ENCODE assay signal across 9 mouse cellular contexts in the genomic region with DNA sequence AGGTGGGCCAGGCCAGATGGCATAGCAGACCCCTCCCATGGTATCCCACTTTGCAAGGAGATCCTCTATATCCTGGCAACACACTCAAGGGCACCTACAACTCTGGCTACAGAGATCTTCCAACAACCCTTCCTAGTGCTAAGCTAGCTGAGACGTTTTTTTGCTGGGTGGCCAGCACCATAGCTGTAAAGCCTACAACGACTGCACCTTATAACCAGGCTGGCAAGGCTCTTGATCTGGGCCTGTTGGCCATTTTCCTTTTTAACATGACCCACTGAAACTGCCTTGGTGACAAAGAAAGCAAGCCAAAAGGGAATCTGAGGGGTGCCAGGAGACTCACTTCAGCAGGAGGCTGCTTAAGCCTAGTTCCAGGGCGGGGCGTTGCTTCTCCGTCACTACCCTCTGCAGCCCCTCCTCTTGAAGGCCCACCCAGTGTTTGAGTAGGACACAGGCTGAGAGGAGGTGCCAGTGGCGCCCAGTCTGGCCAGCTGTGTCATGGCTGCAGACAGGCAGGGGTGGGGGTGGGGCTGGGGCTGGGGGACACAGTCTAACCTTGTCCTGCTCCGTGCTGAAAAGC. TPM values are rescaled to one million over a fixed set of nuclear protein-coding genes. Genes with fewer than 3 reads are reported as not detected.
DNase-seq lines count a peak whose midpoint lies in the region; ATAC-seq and TF ChIP-seq lines count a peak whose summit lies in the region.
"Had no signal": no experiment of that assay in that cellular context is flagged by ENCODE, and none has a peak within 500 bp of the region (broad histone marks: within the 10 kb centered on the region; RNA-seq: fewer than 3 reads in every experiment).

No protein-coding gene starts in this region.

- H3K4me3 ChIP-seq in embryonic facial prominence, embryonic 13.5 days = no peak overlapping the region
- H3K4me3 ChIP-seq in heart, postnatal 0 days (ENCODE audit: low read depth, low read length) = no peak overlapping the region
- H3K4me3 ChIP-seq in liver, embryonic 13.5 days (replicated peaks) = no peak overlapping the region

- 37% methylated on average over 7 of the region's 7 CpGs for WGBS in embryonic facial prominence, embryonic 13.5 days
- WGBS in heart, postnatal 0 days = 28% methylated on average over 7 of the region's 7 CpGs
- WGBS in liver, embryonic 13.5 days (ENCODE audit: insufficient replicate concordance) = 39% methylated on average over 7 of the region's 7 CpGs

- H3K4me1 ChIP-seq in embryonic facial prominence, embryonic 13.5 days = peaks cover 50% of the 10 kb centered on the region
- peaks cover 92% of the 10 kb centered on the region for H3K4me1 ChIP-seq in heart, postnatal 0 days (ENCODE audit: control insufficient read depth, insufficient read depth)
- peaks cover 89% of the 10 kb centered on the region for H3K4me1 ChIP-seq in liver, embryonic 13.5 days (replicated peaks)

- H3K9ac ChIP-seq in embryonic facial prominence, embryonic 13.5 days = 0 out of 2 replicates have a peak overlapping the region, but pooled peaks have one; percentile 16
- peak overlapping the region; percentile 18; the same call in 1 of the 2 replicates for H3K9ac ChIP-seq in heart, postnatal 0 days (replicated peaks; ENCODE audit: low read depth, low read length)
- H3K9ac ChIP-seq in liver, embryonic 13.5 days = no peak overlapping the region

- H3K27ac ChIP-seq in embryonic facial prominence, embryonic 13.5 days = peak overlapping the region; percentile 5
- H3K27ac ChIP-seq in heart, postnatal 0 days (ENCODE audit: low read depth) = peak overlapping the region; percentile 96
- H3K27ac ChIP-seq in liver, embryonic 13.5 days = peak overlapping the region; percentile 1; the same call in 1 of the 2 replicates

- no peak for TF ChIP-seq EP300 in heart, postnatal 0 days (IDR thresholded peaks at IDR 0.05; ENCODE audit: low read depth)

- H3K27me3 ChIP-seq in embryonic facial prominence, embryonic 13.5 days = no peaks in the 10 kb centered on the region
- no peaks in the 10 kb centered on the region for H3K27me3 ChIP-seq in heart, postnatal 0 days (ENCODE audit: control insufficient read depth, insufficient read depth, low read length)
- no peaks in the 10 kb centered on the region for H3K27me3 ChIP-seq in liver, embryonic 13.5 days

- H3K36me3 ChIP-seq in embryonic facial prominence, embryonic 13.5 days = no peaks in the 10 kb centered on the region
- no peaks in the 10 kb centered on the region for H3K36me3 ChIP-seq in heart, postnatal 0 days (replicated peaks; ENCODE audit: control insufficient read depth, insufficient read depth, low read length)
- no peaks in the 10 kb centered on the region for H3K36me3 ChIP-seq in liver, embryonic 13.5 days

- no peaks in the 10 kb centered on the region for H3K9me3 ChIP-seq in embryonic facial prominence, embryonic 13.5 days
- H3K9me3 ChIP-seq in heart, postnatal 0 days (replicated peaks; ENCODE audit: control insufficient read depth, low read length) = no peaks in the 10 kb centered on the region
- H3K9me3 ChIP-seq in liver, embryonic 13.5 days (replicated peaks) = no peaks in the 10 kb centered on the region

- no peak for TF ChIP-seq CTCF in heart, postnatal 0 days (IDR thresholded peaks at IDR 0.05; ENCODE audit: low read depth)

- ATAC-seq in embryonic facial prominence, embryonic 13.5 days (ENCODE audit: insufficient number of reproducible peaks, insufficient read depth, low FRiP score, low TSS enrichment, low read depth) = no peak
- peak; percentile 45 for ATAC-seq in heart, postnatal 0 days (ENCODE audit: insufficient read depth, low read depth)
- ATAC-seq in liver, embryonic 13.5 days (ENCODE audit: low read depth) = 0 out of 2 replicates have a peak, but pooled peaks have one; percentile 9
- 0 out of 2 replicates have a peak, but pooled peaks have one; percentile 29 for ATAC-seq in monocyte, adult 5-6 weeks (replicated peaks; ENCODE audit: insufficient number of reproducible peaks, low FRiP score, low TSS enrichment, poor library complexity, severe bottlenecking)

- H3K4me2 ChIP-seq in embryonic facial prominence, embryonic 13.5 days = no peak overlapping the region
- H3K4me2 ChIP-seq in heart, postnatal 0 days (ENCODE audit: low read depth, low read length) = peak overlapping the region; percentile 34
- H3K4me2 ChIP-seq in liver, embryonic 13.5 days = no peak overlapping the region

- DNase-seq in gastrocnemius, adult 18-20 months (ENCODE audit: low spot score) = peak; percentile 58
- no peak for DNase-seq in gastrocnemius, postnatal 4 days (ENCODE audit: low spot score in 2 of 2)
- DNase-seq in heart, postnatal 0 days (ENCODE audit: low spot score) = peak; percentile 63
- no peak for DNase-seq in liver, embryonic 13.5 days
- DNase-seq in left cerebral cortex, adult 18-20 months (ENCODE audit: low spot score in 2 of 2) = no peak
- DNase-seq in frontal cortex, adult 2 months (ENCODE audit: extremely low spot score in 1 of 2, low spot score in 1 of 2) = no peak

RNA-seq across cellular contexts. Expression of gene E030018B13Rik, which starts 4.3 kb away (rescaled TPM):
- total RNA-seq in gastrocnemius, adult 18-20 months (2021) = not detected
- total RNA-seq in gastrocnemius, postnatal 4 days (2021) = not detected
- polyA plus RNA-seq in embryonic facial prominence, embryonic 13.5 days (2015; fragmentation: Nextera tagmentation; extraction: Ambion mirVana) = not detected in 2 replicates
- not detected in 2 replicates for total RNA-seq in heart, postnatal 0 days (2014; rRNA removed; ENCODE audit: low replicate concordance)
- 0.11 and 0.15 TPM in 2 replicates for polyA plus RNA-seq in heart, postnatal 0 days (2015; fragmentation: Nextera tagmentation; extraction: Ambion mirVana)
- not detected in 2 replicates for polyA plus RNA-seq in liver, embryonic 13.5 days (2015; fragmentation: Nextera tagmentation; extraction: Ambion mirVana)
- total RNA-seq in monocyte, adult 5-6 weeks (2017) = 0.58 TPM in 1 of 3 replicates, not detected in the others
- total RNA-seq in left cerebral cortex, adult 18-20 months (2021) = not detected
- not detected in 2 replicates for polyA plus RNA-seq in frontal cortex, adult 2 months (2012; rRNA removed)
- total RNA-seq: heart, adult 18-20 months had no signal

RNA-seq across cellular contexts. Expression of gene Klf13, which starts 26.4 kb away (rescaled TPM):
- 10 to 100 TPM; 33.3 to 55.3 TPM for total RNA-seq in gastrocnemius, adult 18-20 months (2021)
- total RNA-seq in gastrocnemius, postnatal 4 days (2021) = 10 to 100 TPM; 41.3 to 46.0 TPM
- polyA plus RNA-seq in embryonic facial prominence, embryonic 13.5 days (2015; fragmentation: Nextera tagmentation; extraction: Ambion mirVana) = 22.7 and 23.0 TPM in 2 replicates
- 40.7 and 47.4 TPM in 2 replicates for total RNA-seq in heart, postnatal 0 days (2014; rRNA removed; ENCODE audit: low replicate concordance)
- polyA plus RNA-seq in heart, postnatal 0 days (2015; fragmentation: Nextera tagmentation; extraction: Ambion mirVana) = 26.0 and 26.5 TPM in 2 replicates
- polyA plus RNA-seq in liver, embryonic 13.5 days (2015; fragmentation: Nextera tagmentation; extraction: Ambion mirVana) = 13.6 and 14.1 TPM in 2 replicates
- 106 to 183 TPM (median 115 TPM) in 3 replicates for total RNA-seq in monocyte, adult 5-6 weeks (2017)
- 100 to 1,000 TPM; 145 to 159 TPM for total RNA-seq in left cerebral cortex, adult 18-20 months (2021)
- polyA plus RNA-seq in frontal cortex, adult 2 months (2012; rRNA removed) = 57.6 and 60.4 TPM in 2 replicates

Comparison
In these comparisons a context has a peak if more than half of its experiments do, and no peak if none do; other contexts are left out.
1. DNase-seq: peak in gastrocnemius, adult 18-20 months (single experiment) and heart, postnatal 0 days (single experiment); none in gastrocnemius, postnatal 4 days (0 of 2), liver, embryonic 13.5 days (single experiment), left cerebral cortex, adult 18-20 months (0 of 2) and frontal cortex, adult 2 months (0 of 2).
2. H3K27ac ChIP-seq: peak in every context shown above with its lines; median percentile 96 in heart, postnatal 0 days; 5 in embryonic facial prominence, embryonic 13.5 days; 1 in liver, embryonic 13.5 days.